Mouse (Mus musculus) myocyte (in vitro differentiated cells): ENCODE data around the gene Cfdp1.

ENCODE experiments used
- MAX ChIP-seq: IDR thresholded peaks from one replicate; pipeline ENCODE4 v1.6.1; 2011; ENCODE audit warnings: low read depth, mild to moderate bottlenecking, control low read depth
- POLR2A ChIP-seq: IDR thresholded peaks from one replicate; pipeline ENCODE4 v1.6.1; 2011; ENCODE audit warnings: low read depth, mild to moderate bottlenecking, control low read depth, moderate library complexity; ENCODE audit not compliant: insufficient read length
- POLR2AphosphoS2 ChIP-seq: IDR thresholded peaks from one replicate; pipeline ENCODE4 v1.6.1; 2011; ENCODE audit warnings: low read depth, control low read depth; ENCODE audit not compliant: insufficient read length
- USF1 ChIP-seq: IDR thresholded peaks from one replicate; pipeline ENCODE4 v1.6.1; 2011; ENCODE audit warnings: low read depth, mild to moderate bottlenecking, control low read depth, moderate library complexity

DNA sequence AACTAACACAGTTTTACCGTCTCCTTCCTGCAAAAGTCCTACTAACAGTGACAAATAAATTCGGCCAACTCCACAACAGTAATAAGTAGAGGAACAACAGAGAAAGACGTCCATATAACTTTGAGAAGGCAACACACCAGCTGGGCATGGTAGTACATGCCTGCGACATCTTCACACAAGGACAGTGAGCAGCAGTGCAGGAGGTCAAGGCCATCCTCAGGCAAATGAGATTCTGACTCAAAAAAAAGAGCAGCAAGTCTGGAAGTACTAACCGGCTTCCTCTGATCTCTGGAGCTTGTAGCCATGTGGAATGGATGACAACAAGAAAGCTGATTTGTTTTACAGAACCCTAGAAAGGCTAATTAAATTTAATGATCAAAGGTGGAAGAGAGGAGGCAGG, 21.1 kb downstream of the Cfdp1 start:
- TF ChIP-seq POLR2AphosphoS2 (no peak), USF1 (no peak), MAX (no peak), POLR2A (no peak)
